Mouse (Mus musculus) myocyte (in vitro differentiated cells): ENCODE measurements around the gene 4921536K21Rik. TPM values are rescaled to one million over a fixed set of nuclear protein-coding genes. Genes with fewer than 3 reads are reported as not detected.

ENCODE experiments used
- H3K27me3 ChIP-seq: one replicate; pipeline ENCODE4 v1.6.1; 2011; ENCODE audit not compliant: control insufficient read depth, insufficient read depth, insufficient read length
- H3K36me3 ChIP-seq: one replicate; pipeline ENCODE4 v1.6.1; 2011; ENCODE audit not compliant: control insufficient read depth, insufficient read depth
- H3K4me2 ChIP-seq: one replicate; pipeline ENCODE4 v1.6.1; 2011; ENCODE audit warnings: low read depth, control low read depth
- H3K4me3 ChIP-seq: one replicate; pipeline ENCODE4 v1.5.1; 2011; ENCODE audit warnings: mild to moderate bottlenecking, control low read depth, moderate library complexity
- H3K79me2 ChIP-seq: one replicate; pipeline ENCODE4 v1.6.1; 2011; ENCODE audit not compliant: control insufficient read depth, insufficient read depth
- H3ac ChIP-seq: one replicate; pipeline ENCODE4 v1.6.1; 2011; ENCODE audit not compliant: control insufficient read depth, insufficient read length
- CEBPB ChIP-seq: IDR thresholded peaks from 2 replicates; pipeline ENCODE4 v1.6.1; 2011; ENCODE audit warnings: mild to moderate bottlenecking, moderate library complexity; ENCODE audit not compliant: poor library complexity, insufficient read depth, severe bottlenecking
- E2F4 ChIP-seq: IDR thresholded peaks from one replicate; pipeline ENCODE4 v1.6.1; 2011; ENCODE audit warnings: mild to moderate bottlenecking, control low read depth, moderate library complexity; ENCODE audit not compliant: insufficient read depth
- MAX ChIP-seq: IDR thresholded peaks from one replicate; pipeline ENCODE4 v1.6.1; 2011; ENCODE audit warnings: low read depth, mild to moderate bottlenecking, control low read depth
- MYOD1 ChIP-seq, 3 experiments: IDR thresholded peaks; one replicate each; pipeline ENCODE4 v1.6.1; 2011; ENCODE audit warnings: control low read depth in 2 of 3, low read depth in 2 of 3, mild to moderate bottlenecking in 2 of 3, moderate library complexity in 1 of 3; ENCODE audit not compliant: insufficient read length in 2 of 3, control insufficient read depth in 1 of 3
- MYOG ChIP-seq, 3 experiments: IDR thresholded peaks; one replicate each; pipeline ENCODE4 v1.6.1; 2011; ENCODE audit warnings: control low read depth in 2 of 3, low read depth in 2 of 3, mild to moderate bottlenecking in 2 of 3; ENCODE audit not compliant: insufficient read length in 2 of 3, control insufficient read depth in 1 of 3, insufficient read depth in 1 of 3
- POLR2A ChIP-seq: IDR thresholded peaks from one replicate; pipeline ENCODE4 v1.6.1; 2011; ENCODE audit warnings: low read depth, mild to moderate bottlenecking, control low read depth, moderate library complexity; ENCODE audit not compliant: insufficient read length
- POLR2AphosphoS2 ChIP-seq: IDR thresholded peaks from one replicate; pipeline ENCODE4 v1.6.1; 2011; ENCODE audit warnings: low read depth, control low read depth; ENCODE audit not compliant: insufficient read length
- REST ChIP-seq: IDR thresholded peaks from one replicate; pipeline ENCODE4 v1.6.1; 2011; ENCODE audit warnings: mild to moderate bottlenecking, control low read depth, moderate library complexity; ENCODE audit not compliant: insufficient read depth, insufficient read length
- SRF ChIP-seq: IDR thresholded peaks from one replicate; pipeline ENCODE4 v1.6.1; 2011; ENCODE audit warnings: low read depth; ENCODE audit not compliant: control insufficient read depth, insufficient read length
- TCF12 ChIP-seq: IDR thresholded peaks from one replicate; pipeline ENCODE4 v1.6.1; 2011; ENCODE audit warnings: mild to moderate bottlenecking, control low read depth; ENCODE audit not compliant: poor library complexity, insufficient read depth, severe bottlenecking
- TCF3 ChIP-seq: IDR thresholded peaks from one replicate; pipeline ENCODE4 v1.6.1; 2011; ENCODE audit warnings: low read depth, control low read depth; ENCODE audit not compliant: insufficient read length
- USF1 ChIP-seq: IDR thresholded peaks from one replicate; pipeline ENCODE4 v1.6.1; 2011; ENCODE audit warnings: low read depth, mild to moderate bottlenecking, control low read depth, moderate library complexity
- polyA plus RNA-seq: library from polyadenylated mRNA; unstranded; fragments of >200 nt; fragmentation: generic; extraction: Trizol; gene quantifications from one replicate; pipeline ENCODE4 v1.2.1, GENCODE M21; 2012; ENCODE audit warnings: missing spikeins

4921536K21Rik gene
- polyA plus RNA-seq, 1 experiment, result 1.3 TPM

DNA sequence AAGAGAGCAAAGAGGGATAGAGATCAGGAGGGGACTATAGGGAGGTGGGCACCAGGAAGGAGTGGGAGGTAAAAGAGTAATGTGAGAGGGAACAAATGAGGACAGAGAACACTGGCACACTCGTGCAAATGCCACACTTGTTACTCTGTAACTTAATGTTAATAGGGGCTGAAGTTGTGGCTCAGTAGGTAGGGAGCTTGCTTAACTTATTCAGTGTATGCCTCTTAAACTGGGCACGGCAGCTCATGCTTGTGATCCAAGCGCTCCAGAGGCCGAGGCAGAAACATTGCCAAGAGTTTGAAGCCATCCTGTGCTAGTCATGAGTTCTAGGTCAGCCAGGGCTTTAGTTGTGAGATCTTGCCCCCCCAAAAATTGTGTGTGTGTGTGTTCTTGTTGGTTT lies 40.2 kb upstream of the 4921536K21Rik start:
- Histone ChIP-seq H3K36me3 (no peaks in the 10 kb centered on the region), H3K79me2 (no peaks in the 10 kb centered on the region), H3K4me2 (no peak overlapping the region), H3ac (no peak overlapping the region), H3K27me3 (peaks cover 47% of the 10 kb centered on the region), H3K4me3 (no peak overlapping the region)
- no peak for TF ChIP-seq SRF
- TF ChIP-seq REST, result no peak

GRCm38 (mm10) chr11:3933756-3934285 lies 38.9 kb upstream of the 4921536K21Rik start:
- Histone ChIP-seq H3K79me2 (no peaks in the 10 kb centered on the region), H3K36me3 (no peaks in the 10 kb centered on the region), H3K4me2 (no peak overlapping the region), H3K4me3 (no peak overlapping the region), H3ac (no peak overlapping the region), H3K27me3 (peaks cover 39% of the 10 kb centered on the region)
- no peak for TF ChIP-seq MYOG (IDR thresholded peaks at IDR 0.05; ENCODE audit: control insufficient read depth in 1 of 3, insufficient read depth in 1 of 3, insufficient read length in 2 of 3, low read depth in 2 of 3)
- no peak for TF ChIP-seq E2F4
- TF ChIP-seq TCF3, result no peak
- no peak for TF ChIP-seq POLR2AphosphoS2
- no peak for TF ChIP-seq SRF
- no peak for TF ChIP-seq POLR2A
- no peak for TF ChIP-seq USF1
- no peak for TF ChIP-seq REST
- no peak for TF ChIP-seq MAX
- TF ChIP-seq TCF12, result no peak
- TF ChIP-seq CEBPB, result no peak
- TF ChIP-seq MYOD1 (IDR thresholded peaks at IDR 0.05; ENCODE audit: control insufficient read depth in 1 of 3, insufficient read length in 2 of 3, low read depth in 2 of 3), result no peak

DNA sequence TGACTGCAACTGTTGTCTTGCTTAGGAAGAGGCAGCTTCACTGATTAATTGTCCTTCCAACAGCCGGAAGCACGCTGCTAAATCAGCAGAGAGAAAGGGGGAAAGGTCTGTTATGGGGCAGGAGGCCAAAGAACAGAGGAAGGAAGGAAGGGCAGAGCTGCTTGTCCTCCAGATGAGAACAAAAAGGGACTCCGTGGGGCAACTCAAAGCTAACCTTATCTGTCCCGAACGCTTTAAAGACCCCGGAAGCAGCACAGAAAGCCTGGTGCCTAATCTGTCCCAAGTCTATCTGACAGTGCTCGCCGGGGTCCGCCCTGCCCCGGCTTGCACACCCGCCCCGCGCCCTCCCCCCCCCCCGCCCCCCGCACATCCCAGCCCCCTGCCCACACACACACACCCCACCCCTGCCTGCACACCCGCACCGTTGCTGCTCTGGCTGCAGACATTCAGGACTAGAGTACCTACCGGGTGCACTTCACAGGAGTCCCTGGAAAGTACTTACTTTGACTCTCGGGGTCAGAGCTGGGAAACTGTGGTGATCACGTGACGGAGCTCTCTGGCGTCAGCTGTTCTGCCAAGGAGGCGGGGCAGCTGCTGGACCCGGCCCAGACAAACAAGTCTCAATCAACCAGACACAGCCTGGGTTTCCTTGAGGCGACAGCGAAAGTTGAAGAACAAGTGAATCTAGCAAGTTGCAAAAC lies 36.8 kb upstream of the 4921536K21Rik start, which contains the start of gene Tcn2:
Gene Tcn2, minus strand, starts transcription at position 649 of the 701 bp plus-strand sequence.
- peak within 1 kb of the TSS; percentile 72 for H3K4me2 ChIP-seq
- H3K36me3 ChIP-seq, result no peaks in the 10 kb centered on the region
- peak; percentile 99 for TF ChIP-seq USF1
- TF ChIP-seq MYOD1 (IDR thresholded peaks at IDR 0.05; ENCODE audit: control insufficient read depth in 1 of 3, insufficient read length in 2 of 3, low read depth in 2 of 3), result peak in 2 of 3 experiments; percentile 58 to 71
- TF ChIP-seq MYOG (IDR thresholded peaks at IDR 0.05; ENCODE audit: control insufficient read depth in 1 of 3, insufficient read depth in 1 of 3, insufficient read length in 2 of 3, low read depth in 2 of 3), result peak; percentile 27 to 90 (median 82)
- no peak for TF ChIP-seq REST
- TF ChIP-seq POLR2AphosphoS2, result no peak
- no peak within 1 kb of the TSS for H3ac ChIP-seq
- H3K79me2 ChIP-seq, result no peaks in the 10 kb centered on the region
- peaks cover 31% of the 10 kb centered on the region for H3K27me3 ChIP-seq
- H3K4me3 ChIP-seq, result peak within 1 kb of the TSS; percentile 19

DNA sequence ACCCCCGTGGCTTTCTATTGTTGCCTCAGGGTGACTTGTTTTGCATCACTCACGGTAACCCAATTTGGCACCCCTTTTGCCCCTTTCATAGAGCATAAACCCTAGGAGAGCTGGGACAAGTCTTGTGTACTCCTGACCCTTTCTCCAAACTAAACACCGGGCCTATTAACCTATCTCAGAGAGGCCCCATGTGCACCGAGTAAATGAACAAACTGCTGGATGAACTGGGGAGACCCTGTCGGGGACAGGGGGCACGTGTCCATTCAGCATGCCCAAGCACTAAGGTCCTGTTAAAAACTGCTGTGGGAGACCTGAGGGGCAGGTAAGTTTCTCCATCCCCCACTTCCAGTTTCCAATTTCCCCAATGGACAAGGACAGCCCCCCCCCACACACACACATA lies 36.0 kb upstream of the 4921536K21Rik start:
- Histone ChIP-seq H3K27me3 (peaks cover 26% of the 10 kb centered on the region), H3K79me2 (no peaks in the 10 kb centered on the region), H3ac (no peak overlapping the region), H3K4me2 (peak overlapping the region; percentile 72), H3K36me3 (no peaks in the 10 kb centered on the region), H3K4me3 (peak overlapping the region; percentile 19)
- no peak for TF ChIP-seq USF1
- TF ChIP-seq SRF, result no peak
- no peak for TF ChIP-seq MYOD1 (IDR thresholded peaks at IDR 0.05; ENCODE audit: control insufficient read depth in 1 of 3, insufficient read length in 2 of 3, low read depth in 2 of 3)
- no peak for TF ChIP-seq POLR2A

DNA sequence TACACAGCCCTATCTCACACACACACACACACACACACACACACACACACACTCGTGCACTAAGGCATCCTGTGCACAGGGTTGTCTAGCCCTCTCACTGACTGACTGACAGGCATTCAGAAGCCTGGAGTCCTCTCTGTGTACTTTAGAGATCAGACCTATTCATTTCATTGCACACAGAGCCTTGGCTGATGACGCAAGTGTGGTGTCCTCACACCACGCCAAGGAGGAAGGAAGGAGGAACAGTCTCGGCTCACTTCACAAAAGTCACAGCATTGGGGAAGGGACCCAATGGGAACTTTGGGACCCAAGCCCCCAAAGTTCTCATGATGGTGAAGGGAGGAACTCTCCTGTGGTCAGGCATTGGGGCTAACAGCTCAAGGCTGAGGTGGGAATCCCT lies 35.1 kb upstream of the 4921536K21Rik start:
- Histone ChIP-seq H3K27me3 (peaks cover 17% of the 10 kb centered on the region), H3K4me3 (no peak overlapping the region), H3K4me2 (no peak overlapping the region), H3ac (no peak overlapping the region), H3K36me3 (no peaks in the 10 kb centered on the region), H3K79me2 (no peaks in the 10 kb centered on the region)
- TF ChIP-seq MAX (no peak), USF1 (no peak), TCF3 (no peak), MYOG (IDR thresholded peaks at IDR 0.05; ENCODE audit: control insufficient read depth in 1 of 3, insufficient read depth in 1 of 3, insufficient read length in 2 of 3, low read depth in 2 of 3) (no peak), SRF (no peak), REST (no peak), POLR2A (no peak), TCF12 (no peak), POLR2AphosphoS2 (no peak), E2F4 (no peak), MYOD1 (IDR thresholded peaks at IDR 0.05; ENCODE audit: control insufficient read depth in 1 of 3, insufficient read length in 2 of 3, low read depth in 2 of 3) (no peak), CEBPB (no peak)
